8 mouse cellular contexts compared by ENCODE assay signal in genomic region chr5:141240841-141241543, GRCm38 (mm10). TPM values are rescaled to one million over a fixed set of nuclear protein-coding genes. Genes with fewer than 3 reads are reported as not detected.
DNase-seq lines count a peak whose midpoint lies in the region; ATAC-seq lines count a peak whose summit lies in the region.

Sdk1 (plus strand) TSS chr5:141241490.

- H3K9me3 ChIP-seq in embryonic facial prominence, embryonic 10.5 days: no peaks in the 10 kb centered on the region
- no peaks in the 10 kb centered on the region for H3K9me3 ChIP-seq in midbrain, embryonic 11.5 days (ENCODE audit: control insufficient read depth, low read length)

- H3K27me3 ChIP-seq in embryonic facial prominence, embryonic 10.5 days (replicated peaks; ENCODE audit: low read depth, poor library complexity, severe bottlenecking): peaks cover 64% of the 10 kb centered on the region
- H3K27me3 ChIP-seq in midbrain, embryonic 11.5 days (ENCODE audit: control insufficient read depth, insufficient read depth, low read length): peaks cover 25% of the 10 kb centered on the region

- ATAC-seq in midbrain, embryonic 11.5 days (ENCODE audit: low FRiP score): peak; percentile 96

- peak within 1 kb of the TSS; percentile 98 for H3K4me2 ChIP-seq in midbrain, embryonic 11.5 days

- WGBS in embryonic facial prominence, embryonic 10.5 days: under 1% methylated on average over 75 of the region's 77 CpGs
- under 1% methylated on average over 77 of the region's 77 CpGs for WGBS in midbrain, embryonic 11.5 days

- peak; percentile 92 to 93 for DNase-seq in adrenal gland, postnatal 4 days (ENCODE audit: low spot score in 2 of 2)
- peak; percentile 98 for DNase-seq in embryonic facial prominence, embryonic 10.5 days (ENCODE audit: low spot score)
- peak; percentile 99 for DNase-seq in heart, adult 11 months
- peak; percentile 87 for DNase-seq in kidney, adult 11 months
- DNase-seq in left cerebral cortex, postnatal 4 days: peak; percentile 99
- DNase-seq in midbrain, embryonic 11.5 days (ENCODE audit: low spot score, missing footprints): peak; percentile 100
- DNase-seq in skeletal muscle tissue, adult 2 months (ENCODE audit: low read depth, low spot score): peak; percentile 82
- DNase-seq in yolk sac, embryonic 10.5 days (ENCODE audit: low spot score): peak; percentile 92

- no peaks in the 10 kb centered on the region for H3K36me3 ChIP-seq in embryonic facial prominence, embryonic 10.5 days (replicated peaks)
- no peaks in the 10 kb centered on the region for H3K36me3 ChIP-seq in midbrain, embryonic 11.5 days (ENCODE audit: control insufficient read depth, insufficient read depth, low read length)

- peak within 1 kb of the TSS; percentile 80 for H3K4me3 ChIP-seq in embryonic facial prominence, embryonic 10.5 days
- H3K4me3 ChIP-seq in midbrain, embryonic 11.5 days (ENCODE audit: low read depth, low read length): peak within 1 kb of the TSS; percentile 75

- H3K9ac ChIP-seq in midbrain, embryonic 11.5 days (ENCODE audit: low read length): peak within 1 kb of the TSS; percentile 78

- peaks cover 43% of the 10 kb centered on the region for H3K4me1 ChIP-seq in embryonic facial prominence, embryonic 10.5 days
- H3K4me1 ChIP-seq in midbrain, embryonic 11.5 days (ENCODE audit: control insufficient read depth, insufficient read depth, low read length): peaks cover 27% of the 10 kb centered on the region

- H3K27ac ChIP-seq in embryonic facial prominence, embryonic 10.5 days (replicated peaks): peak within 1 kb of the TSS; percentile 84
- H3K27ac ChIP-seq in midbrain, embryonic 11.5 days (ENCODE audit: low read depth, low read length): no peak within 1 kb of the TSS

- intact Hi-C loops in left cerebral cortex, postnatal 4 days (cut with DNase I): loop anchor here (10.0 kb wide), 1 partner anchor 1204 kb away; no protein-coding TSS in a partner anchor

RNA-seq across cellular contexts. Expression of gene Sdk1, which starts in this region (rescaled TPM):
- total RNA-seq in adrenal gland, postnatal 4 days (2021): 10 to 100 TPM; 20.0 to 20.3 TPM
- 1.1 and 1.2 TPM in 2 replicates for polyA plus RNA-seq in embryonic facial prominence, embryonic 10.5 days (2016; fragmentation: Nextera tagmentation; extraction: Ambion mirVana)
- total RNA-seq in left cerebral cortex, postnatal 4 days (2021): 10 to 100 TPM; 18.2 to 19.4 TPM
- 0.93 and 0.94 TPM in 2 replicates for polyA plus RNA-seq in midbrain, embryonic 11.5 days (2014; fragmentation: Nextera tagmentation; extraction: Ambion mirVana)

Comparison
In these comparisons a context has a peak if more than half of its experiments do, and no peak if none do; other contexts are left out.
1. Peak in DNase-seq, ATAC-seq, H3K4me3 ChIP-seq, H3K9ac ChIP-seq and H3K4me2 ChIP-seq in midbrain, embryonic 11.5 days; RNA of the gene not detected or under 1 TPM.